Mouse (Mus musculus): Measurements from ENCODE around the gene Gpbar1. TPM values are rescaled to one million over a fixed set of nuclear protein-coding genes. Genes with fewer than 3 reads are reported as not detected.
A peak's percentile ranks its signal among the peaks of the same experiment; 100 is the strongest.
"Not testable (repeated sequence)": the region's sequence is repeated elsewhere in the genome, so short reads cannot be mapped to it uniquely, and the experiment has no call there.

Gpbar1 gene
- polyA plus RNA-seq, 1 experiment from 2014 or later = not detected

GRCm38 (mm10) chr1:74280591-74281325, 2.4 kb downstream of the Gpbar1 start:
- WGBS = 92% methylated on average over 14 of the region's 14 CpGs
- Histone ChIP-seq H3K4me3 (no peak overlapping the region), H3K9ac (replicated peaks) (no peak overlapping the region; the same call in 1 of the 2 replicates), H3K27me3 (no peaks in the 10 kb centered on the region), H3K4me2 (replicated peaks) (no peak overlapping the region), H3K36me3 (peaks cover 46% of the 10 kb centered on the region), H3K4me1 (peaks cover 19% of the 10 kb centered on the region), H3K9me3 (no peaks in the 10 kb centered on the region), H3K27ac (replicated peaks) (no peak overlapping the region)
- no peak for ATAC-seq (ENCODE audit: low FRiP score, low read depth)

GRCm38 (mm10) chr1:74281372-74281771, 3.0 kb downstream of the Gpbar1 start:
- WGBS = 100% methylated on average over 2 of the region's 2 CpGs
- Histone ChIP-seq H3K27ac (replicated peaks) (no peak overlapping the region), H3K36me3 (peaks cover 46% of the 10 kb centered on the region), H3K4me1 (peaks cover 23% of the 10 kb centered on the region), H3K4me3 (no peak overlapping the region), H3K4me2 (replicated peaks) (no peak overlapping the region), H3K9ac (replicated peaks) (no peak overlapping the region), H3K27me3 (no peaks in the 10 kb centered on the region), H3K9me3 (no peaks in the 10 kb centered on the region)
- ATAC-seq (ENCODE audit: low FRiP score, low read depth) = no peak

- no peak overlapping the region for H3K9ac ChIP-seq (replicated peaks)
- no peak for ATAC-seq (ENCODE audit: low FRiP score, low read depth)
- no peak overlapping the region for H3K27ac ChIP-seq (replicated peaks)
- H3K4me3 ChIP-seq = no peak overlapping the region
- H3K4me1 ChIP-seq = peaks cover 23% of the 10 kb centered on the region
- no peak overlapping the region for H3K4me2 ChIP-seq (replicated peaks)
- WGBS = 99% methylated on average over 8 of the region's 8 CpGs
- no peaks in the 10 kb centered on the region for H3K9me3 ChIP-seq
- no peaks in the 10 kb centered on the region for H3K27me3 ChIP-seq
- H3K36me3 ChIP-seq = peaks cover 46% of the 10 kb centered on the region
Observed at GRCm38 (mm10) chr1:74281886-74282285, 3.5 kb downstream of the Gpbar1 start.

GRCm38 (mm10) chr1:74282896-74283625, 4.7 kb downstream of the Gpbar1 start:
- Histone ChIP-seq H3K4me3 (no peak overlapping the region), H3K9ac (replicated peaks) (no peak overlapping the region), H3K4me2 (replicated peaks) (peak overlapping the region; percentile 85; the same call in 1 of the 2 replicates), H3K36me3 (peaks cover 46% of the 10 kb centered on the region), H3K9me3 (no peaks in the 10 kb centered on the region), H3K27ac (replicated peaks) (no peak overlapping the region), H3K4me1 (peaks cover 23% of the 10 kb centered on the region), H3K27me3 (no peaks in the 10 kb centered on the region)
- no peak for ATAC-seq (ENCODE audit: low FRiP score, low read depth)
- 88% methylated on average over 10 of the region's 10 CpGs for WGBS

- H3K4me2 ChIP-seq (replicated peaks) = peak overlapping the region; percentile 85
- H3K36me3 ChIP-seq = peaks cover 49% of the 10 kb centered on the region
- peak overlapping the region; percentile 52; the same call in 1 of the 2 replicates for H3K27ac ChIP-seq (replicated peaks)
- H3K27me3 ChIP-seq = no peaks in the 10 kb centered on the region
- H3K4me1 ChIP-seq = peaks cover 23% of the 10 kb centered on the region
- peak; percentile 16; the same call in 1 of the 2 replicates for ATAC-seq (ENCODE audit: low FRiP score, low read depth)
- peak overlapping the region; percentile 79 for H3K4me3 ChIP-seq
- H3K9ac ChIP-seq (replicated peaks) = peak overlapping the region; percentile 75
- 16% methylated on average over 15 of the region's 15 CpGs for WGBS
- no peaks in the 10 kb centered on the region for H3K9me3 ChIP-seq
Observed at GRCm38 (mm10) chr1:74283686-74284463, 5.5 kb downstream of the Gpbar1 start.

- WGBS = under 1% methylated on average over 56 of the region's 56 CpGs
- H3K36me3 ChIP-seq = peaks cover 44% of the 10 kb centered on the region
- no peaks in the 10 kb centered on the region for H3K9me3 ChIP-seq
- peak within 1 kb of the TSS; percentile 52; the same call in 1 of the 2 replicates for H3K27ac ChIP-seq (replicated peaks)
- peak; percentile 97 for ATAC-seq (ENCODE audit: low FRiP score, low read depth)
- H3K4me2 ChIP-seq (replicated peaks) = peak within 1 kb of the TSS; percentile 85
- peak within 1 kb of the TSS; percentile 75 for H3K9ac ChIP-seq (replicated peaks)
- H3K4me1 ChIP-seq = peaks cover 23% of the 10 kb centered on the region
- H3K4me3 ChIP-seq = peak within 1 kb of the TSS; percentile 79
- H3K27me3 ChIP-seq = no peaks in the 10 kb centered on the region
Observed at GRCm38 (mm10) chr1:74284543-74285160, 6.3 kb downstream of the Gpbar1 start, which contains the start of the genes Aamp and Pnkd. Gene Aamp, minus strand, starts transcription at chr1:74284738. Gene Pnkd, plus strand, starts transcription at chr1:74284930.

GRCm38 (mm10) chr1:74285212-74286010, 7.1 kb downstream of the Gpbar1 start:
- no peak overlapping the region for H3K27ac ChIP-seq (replicated peaks)
- peak overlapping the region; percentile 82 for H3K4me2 ChIP-seq (replicated peaks)
- peak overlapping the region; percentile 60 for H3K9ac ChIP-seq (replicated peaks)
- H3K9me3 ChIP-seq = no peaks in the 10 kb centered on the region
- ATAC-seq (ENCODE audit: low FRiP score, low read depth) = no peak
- peak overlapping the region; percentile 79 for H3K4me3 ChIP-seq
- peaks cover 42% of the 10 kb centered on the region for H3K36me3 ChIP-seq
- 5% methylated on average over 23 of the region's 23 CpGs for WGBS
- H3K4me1 ChIP-seq = peaks cover 23% of the 10 kb centered on the region
- no peaks in the 10 kb centered on the region for H3K27me3 ChIP-seq

GRCm38 (mm10) chr1:74286869-74287607, 8.7 kb downstream of the Gpbar1 start:
- not testable (repeated sequence) for ATAC-seq (ENCODE audit: low FRiP score, low read depth)

GRCm38 (mm10) chr1:74288327-74288726, 10.0 kb downstream of the Gpbar1 start:
- 81% methylated on average over 4 of the region's 4 CpGs for WGBS
- Histone ChIP-seq H3K4me2 (replicated peaks) (no peak overlapping the region), H3K9ac (replicated peaks) (no peak overlapping the region), H3K27me3 (no peaks in the 10 kb centered on the region), H3K4me1 (peaks cover 16% of the 10 kb centered on the region), H3K36me3 (peaks cover 24% of the 10 kb centered on the region), H3K27ac (replicated peaks) (no peak overlapping the region), H3K4me3 (no peak overlapping the region), H3K9me3 (no peaks in the 10 kb centered on the region)
- no peak for ATAC-seq (ENCODE audit: low FRiP score, low read depth)

More at GRCm38 (mm10) chr1:74286869-74287607, 8.7 kb downstream of the Gpbar1 start:
- not testable (repeated sequence) for H3K27me3 ChIP-seq; H3K9ac ChIP-seq (replicated peaks); H3K27ac ChIP-seq (replicated peaks); H3K9me3 ChIP-seq; H3K4me2 ChIP-seq (replicated peaks); H3K4me3 ChIP-seq
- peaks cover 31% of the 10 kb centered on the region for H3K36me3 ChIP-seq
- WGBS = 60% methylated on average over 15 of the region's 17 CpGs
- H3K4me1 ChIP-seq = peaks cover 23% of the 10 kb centered on the region

- Histone ChIP-seq H3K4me3 (no peak overlapping the region), H3K27ac (replicated peaks) (no peak overlapping the region), H3K27me3 (no peaks in the 10 kb centered on the region), H3K9ac (replicated peaks) (no peak overlapping the region), H3K9me3 (no peaks in the 10 kb centered on the region), H3K4me1 (peaks cover 8% of the 10 kb centered on the region), H3K4me2 (replicated peaks) (no peak overlapping the region), H3K36me3 (peaks cover 27% of the 10 kb centered on the region)
- ATAC-seq (ENCODE audit: low FRiP score, low read depth) = no peak
- WGBS = 93% methylated on average over 9 of the region's 9 CpGs
Observed at GRCm38 (mm10) chr1:74289248-74289647, 10.9 kb downstream of the Gpbar1 start.

Measured in midbrain, embryonic 12.5 days (tissue).